Mouse (Mus musculus) thymus, postnatal 36 days (tissue): ENCODE data around the gene Ucp2.
A peak's percentile ranks its signal among the peaks of the same experiment; 100 is the strongest.
"Not testable (repeated sequence)": the region's sequence is repeated elsewhere in the genome, so short reads cannot be mapped to it uniquely, and the experiment has no call there.

Source experiments
- DNase-seq, 2 experiments: peaks; one replicate each; pipeline ENCODE4 v3.0.0; 2022; ENCODE audit warnings: mixed read lengths in 2 of 2

The Ucp2 gene

GRCm38 (mm10) chr7:100480175-100480574 is 13.0 kb upstream of the Ucp2 start:
- no peak for DNase-seq

GRCm38 (mm10) chr7:100482046-100482445 is 11.1 kb upstream of the Ucp2 start:
- DNase-seq = not testable (repeated sequence)

- no peak for DNase-seq
These were observed 8.6 kb upstream of the Ucp2 start for GRCm38 (mm10) chr7:100484493-100484892.

- DNase-seq = no peak
These were observed 5.8 kb upstream of the Ucp2 start for GRCm38 (mm10) chr7:100487301-100487700.

GRCm38 (mm10) chr7:100488474-100489048 is 4.6 kb upstream of the Ucp2 start:
- DNase-seq = no peak

- peak in 1 of 2 experiments; percentile 57 for DNase-seq
These were observed 583 bp upstream of the Ucp2 start for GRCm38 (mm10) chr7:100492391-100493116.

- DNase-seq = peak; percentile 53 to 68
These were observed 612 bp downstream of the Ucp2 start for GRCm38 (mm10) chr7:100493484-100494414.

- DNase-seq = peak; percentile 45 to 53
These were observed 1.3 kb downstream of the Ucp2 start for GRCm38 (mm10) chr7:100494415-100494831.

GRCm38 (mm10) chr7:100495042-100495441 is 1.9 kb downstream of the Ucp2 start:
- peak; percentile 51 to 55 for DNase-seq

GRCm38 (mm10) chr7:100495581-100496251 is 2.6 kb downstream of the Ucp2 start:
- DNase-seq = peak; percentile 86 to 93

GRCm38 (mm10) chr7:100496371-100496770 is 3.2 kb downstream of the Ucp2 start:
- DNase-seq = peak in 1 of 2 experiments; percentile 27

- peak in 1 of 2 experiments; percentile 35 for DNase-seq
These were observed 3.7 kb downstream of the Ucp2 start for GRCm38 (mm10) chr7:100496791-100497190.

- DNase-seq = no peak
These were observed 4.3 kb downstream of the Ucp2 start for GRCm38 (mm10) chr7:100497402-100497801.

GRCm38 (mm10) chr7:100497982-100498381 is 4.8 kb downstream of the Ucp2 start:
- peak in 1 of 2 experiments; percentile 41 for DNase-seq

- no peak for DNase-seq
These were observed 6.3 kb downstream of the Ucp2 start for GRCm38 (mm10) chr7:100499465-100499864.

- peak; percentile 18 to 40 for DNase-seq
These were observed 7.3 kb downstream of the Ucp2 start for GRCm38 (mm10) chr7:100500276-100500977.

- peak; percentile 32 to 38 for DNase-seq
These were observed 8.1 kb downstream of the Ucp2 start for GRCm38 (mm10) chr7:100501027-100501843.

- no peak for DNase-seq
These were observed 8.8 kb downstream of the Ucp2 start for GRCm38 (mm10) chr7:100501844-100502373.

- no peak for DNase-seq
These were observed 9.3 kb downstream of the Ucp2 start for GRCm38 (mm10) chr7:100502374-100502922.

GRCm38 (mm10) chr7:100503076-100503475 is 9.9 kb downstream of the Ucp2 start:
- DNase-seq = peak; percentile 29 to 45
